Mouse (Mus musculus): ENCODE results near the gene Mvb12a. TPM values are rescaled to one million over a fixed set of nuclear protein-coding genes. Genes with fewer than 3 reads are reported as not detected.

The Mvb12a gene
- total RNA-seq (2021): 10 to 100 TPM; 30.9 to 33.6 TPM

DNA sequence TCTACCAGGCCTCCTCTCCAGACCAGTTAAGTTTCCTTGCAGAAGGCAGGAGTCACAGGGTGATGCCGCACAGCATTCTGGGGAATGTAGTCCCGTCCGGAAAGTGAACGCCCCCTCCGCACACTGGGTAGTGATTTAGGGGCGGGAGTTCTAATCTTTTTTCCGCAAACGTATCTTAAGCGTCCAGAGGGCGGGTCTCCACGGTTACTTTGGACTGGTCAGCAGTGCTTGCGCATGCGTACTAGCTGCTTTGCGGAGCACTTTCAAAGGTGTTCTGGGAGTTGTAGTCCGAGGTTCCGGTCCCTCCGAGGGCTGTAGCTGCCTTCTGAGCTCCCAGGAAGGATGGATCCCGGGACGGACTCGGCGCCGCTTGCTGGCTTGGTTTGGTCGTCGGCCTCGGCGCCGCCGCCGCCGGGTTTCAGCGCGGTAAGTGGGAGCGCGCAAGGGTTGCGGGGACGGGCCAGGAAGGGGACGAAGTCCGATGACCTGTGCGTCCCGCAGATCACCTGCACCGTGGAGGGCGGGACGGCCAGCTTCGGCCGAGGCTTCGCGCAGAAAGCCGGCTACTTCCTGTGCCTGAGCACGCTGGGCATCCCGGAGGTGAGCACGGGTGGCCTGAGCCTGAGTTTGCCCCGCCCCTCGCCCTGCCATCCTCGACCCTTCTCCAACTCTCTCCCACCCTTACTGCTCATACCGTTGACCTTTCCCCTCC lies at the start of gene Mvb12a:
Gene Mvb12a, plus strand, starts transcription at position 291 of the 712 bp plus-strand sequence.
- peak; percentile 77 to 81 for DNase-seq (ENCODE audit: extremely low spot score in 1 of 2, low spot score in 1 of 2)

DNA sequence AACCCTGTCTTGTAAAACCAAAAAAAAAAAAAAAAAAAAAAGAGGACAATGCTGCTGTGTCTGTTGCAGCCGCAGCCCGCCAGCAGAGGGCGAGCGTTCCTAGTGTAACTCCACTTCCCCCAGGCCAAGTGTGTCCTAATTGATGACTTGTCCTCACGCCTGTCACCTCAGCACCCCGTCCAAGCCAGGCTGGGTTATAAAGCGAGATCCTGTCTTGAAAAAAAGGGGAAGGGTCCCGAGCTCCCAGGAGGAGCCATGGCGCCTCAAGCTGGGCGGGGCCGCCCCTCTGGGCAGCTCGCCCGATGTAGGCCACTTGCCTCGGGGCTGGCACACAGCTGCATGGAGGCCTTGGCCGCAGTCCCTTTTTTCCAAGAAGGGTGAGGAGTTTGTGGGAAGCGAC lies 47.7 kb upstream of the Mvb12a start:
- peak; percentile 68 to 82 for DNase-seq (ENCODE audit: extremely low spot score in 1 of 2, low spot score in 1 of 2)

DNA sequence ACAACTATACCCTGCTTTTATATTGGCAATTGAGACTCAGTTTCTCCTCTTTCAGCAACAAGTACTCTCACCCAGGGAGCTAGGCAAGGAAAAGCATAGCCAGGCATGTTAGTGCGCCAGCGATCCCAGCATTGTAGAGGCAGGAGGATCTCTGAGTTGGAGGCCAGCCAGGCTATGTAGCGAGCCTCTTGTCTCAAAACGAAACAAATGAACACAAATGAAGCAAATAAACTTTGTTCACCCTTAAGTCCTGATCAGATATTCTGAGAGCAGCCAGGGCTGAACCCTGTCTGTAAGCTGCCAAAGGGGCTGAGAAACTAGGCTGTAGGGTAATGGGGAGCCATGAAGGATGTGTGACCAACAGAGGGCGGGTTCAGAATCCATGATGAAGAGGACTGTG lies 46.9 kb upstream of the Mvb12a start:
- no peak for DNase-seq (ENCODE audit: extremely low spot score in 1 of 2, low spot score in 1 of 2)

DNA sequence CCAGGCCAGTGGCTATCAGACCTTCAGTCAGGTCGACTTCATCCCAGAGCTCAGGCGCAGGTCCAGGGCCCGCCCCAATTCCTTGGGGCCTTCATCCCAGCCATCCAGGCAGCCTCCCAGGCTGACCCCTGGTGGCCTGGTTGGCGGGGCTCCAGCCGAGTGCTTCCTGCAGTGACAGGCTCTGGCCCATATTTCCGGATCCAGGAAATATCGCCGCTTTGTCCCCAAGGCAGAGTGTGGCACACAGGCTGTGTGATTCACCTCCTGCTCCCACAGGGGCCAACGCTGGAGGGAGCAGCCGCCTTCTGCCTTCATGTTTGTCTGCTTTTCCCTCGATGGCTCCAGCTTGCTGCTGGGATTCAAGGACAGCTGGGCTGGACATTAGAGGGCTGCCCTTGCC lies 46.2 kb upstream of the Mvb12a start:
- no peak for DNase-seq (ENCODE audit: extremely low spot score in 1 of 2, low spot score in 1 of 2)

DNA sequence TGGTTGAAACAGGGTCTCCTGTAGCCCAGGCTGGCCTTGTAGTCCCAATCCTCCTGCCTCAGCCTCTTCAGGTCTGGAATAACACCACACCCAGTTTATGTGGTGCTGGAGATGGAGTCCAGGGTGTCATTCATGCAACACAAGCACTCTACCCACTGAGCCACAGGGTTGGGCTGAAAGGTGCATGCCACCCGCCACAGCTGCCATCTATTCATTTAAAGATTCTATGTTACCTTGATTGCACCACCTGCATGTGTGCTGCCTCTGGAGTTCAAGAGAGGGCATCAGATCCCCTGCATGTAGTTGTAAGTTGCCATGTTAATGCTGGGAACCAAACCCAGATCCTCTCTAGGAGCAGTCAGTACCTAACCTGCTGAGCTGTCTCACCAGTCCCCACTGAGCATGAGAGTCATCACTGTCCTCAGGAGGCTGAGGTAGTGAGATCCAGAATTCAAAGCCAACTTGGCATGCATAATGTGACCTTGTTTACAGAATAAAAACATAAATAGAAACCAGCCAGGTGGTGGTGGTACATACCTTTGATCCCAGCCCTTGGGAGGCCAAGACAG lies 45.6 kb upstream of the Mvb12a start:
- no peak for DNase-seq (ENCODE audit: extremely low spot score in 1 of 2, low spot score in 1 of 2)

DNA sequence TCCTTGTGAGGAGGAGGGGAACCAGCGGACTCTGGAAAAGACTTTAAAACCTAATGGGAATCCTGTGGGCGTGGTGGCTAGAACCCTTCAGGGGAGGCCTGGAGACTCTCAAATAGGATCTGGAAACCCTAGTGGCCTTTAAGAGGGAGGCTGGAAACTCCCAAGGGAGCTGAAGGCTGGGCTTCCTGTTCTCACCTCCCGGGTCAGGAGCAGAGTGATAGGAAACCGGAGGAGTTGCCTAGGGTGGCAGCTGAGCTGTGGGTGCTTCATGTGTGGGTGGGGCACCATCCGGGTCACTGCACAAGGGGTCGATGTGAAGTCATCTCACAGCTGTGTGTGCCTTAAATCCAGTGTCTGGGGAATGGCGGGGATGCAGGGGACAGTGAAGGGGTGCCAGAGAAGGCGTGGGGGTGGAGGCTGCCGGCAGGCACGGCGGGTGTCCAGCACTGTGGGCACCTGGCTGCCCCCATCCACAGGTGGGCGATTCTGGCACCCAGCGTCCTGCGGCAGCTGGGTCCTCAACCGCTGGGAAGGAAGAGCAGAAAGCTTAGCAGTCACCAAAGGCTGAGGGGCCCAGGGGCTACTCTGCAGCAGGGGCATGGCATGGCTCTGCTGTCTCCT lies 44.7 kb upstream of the Mvb12a start:
- no peak for DNase-seq (ENCODE audit: extremely low spot score in 1 of 2, low spot score in 1 of 2)

DNA sequence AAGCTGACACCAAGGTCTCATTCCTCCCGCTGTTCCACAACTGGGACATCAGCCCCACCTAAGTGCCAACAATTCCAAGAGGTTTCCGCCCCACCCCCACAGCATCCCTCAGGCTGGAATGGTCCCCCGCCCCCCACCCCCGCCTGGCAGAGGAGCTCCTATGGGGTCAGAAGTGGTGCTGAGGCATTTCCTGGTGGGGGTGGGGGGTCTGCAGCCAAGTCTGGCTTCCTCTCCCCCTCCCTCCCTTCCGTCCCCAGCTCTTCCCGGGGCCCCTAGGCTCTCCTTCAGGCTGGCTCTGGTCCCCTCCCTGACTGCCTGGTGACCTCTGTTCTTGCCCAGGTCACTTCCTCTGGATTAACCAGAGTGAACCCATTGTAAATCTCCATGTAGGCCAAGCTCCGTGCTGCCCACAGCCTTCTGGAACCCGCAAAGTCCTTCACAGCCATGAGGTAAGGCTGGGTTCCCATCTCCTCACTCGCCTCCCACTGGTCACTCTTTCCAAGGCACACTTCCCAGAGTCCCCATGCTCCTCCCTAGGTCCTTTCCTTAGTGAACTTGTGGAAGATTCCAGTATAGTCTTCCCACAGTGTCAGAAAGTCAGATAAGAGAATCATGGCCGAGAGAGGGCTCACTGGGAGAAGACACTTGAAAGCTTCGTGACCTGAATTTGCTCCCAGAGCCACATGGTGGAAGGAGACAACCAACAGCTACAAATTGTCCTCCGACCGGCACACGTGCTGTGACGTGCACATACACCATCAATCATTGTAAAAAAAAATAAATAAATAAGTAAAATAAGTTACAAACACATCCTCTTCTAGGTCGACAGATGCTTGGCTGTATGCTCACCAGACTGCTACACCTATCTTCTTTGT lies 43.7 kb upstream of the Mvb12a start:
- no peak for DNase-seq (ENCODE audit: extremely low spot score in 1 of 2, low spot score in 1 of 2)

DNA sequence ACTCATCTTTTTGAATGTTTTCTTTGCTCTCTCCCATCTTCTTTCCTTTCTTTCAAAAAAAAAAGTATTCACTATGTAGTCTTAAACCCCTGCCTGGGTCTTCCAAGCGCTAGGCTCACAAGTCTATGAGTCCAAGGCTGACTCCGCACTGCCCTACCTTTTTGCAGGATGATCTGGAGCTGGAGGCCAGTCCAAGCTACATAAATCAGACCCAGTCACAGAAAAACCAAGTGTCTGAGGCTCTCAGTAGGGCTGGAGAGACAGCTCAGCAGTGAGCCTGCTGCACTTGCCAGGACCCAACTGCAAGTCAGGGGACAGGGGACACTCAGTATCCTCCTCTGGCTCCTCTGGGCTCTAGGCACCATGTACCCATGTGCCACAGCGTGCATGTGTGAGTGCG lies 38.4 kb upstream of the Mvb12a start:
- no peak for DNase-seq (ENCODE audit: extremely low spot score in 1 of 2, low spot score in 1 of 2)

DNA sequence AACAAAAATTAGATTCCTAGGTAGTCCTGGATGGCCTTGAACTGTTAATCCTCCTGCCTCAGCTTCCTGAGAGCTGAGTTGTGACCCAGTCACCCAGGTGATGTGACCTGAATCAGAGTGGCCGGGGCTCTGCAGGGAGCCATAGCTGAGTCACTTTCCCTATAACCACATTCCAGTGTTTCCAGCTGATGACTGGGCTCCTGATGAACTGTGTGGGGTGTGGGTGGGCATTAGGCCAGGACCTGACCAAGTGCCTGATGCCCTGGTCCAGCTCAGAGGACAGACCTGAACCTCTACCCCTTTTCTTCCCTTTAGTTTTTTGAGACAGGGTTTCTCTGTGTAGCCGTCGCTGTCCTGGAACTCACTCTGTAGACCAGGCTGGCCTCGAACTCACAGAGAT lies 37.4 kb upstream of the Mvb12a start:
- DNase-seq (ENCODE audit: extremely low spot score in 1 of 2, low spot score in 1 of 2): no peak

DNA sequence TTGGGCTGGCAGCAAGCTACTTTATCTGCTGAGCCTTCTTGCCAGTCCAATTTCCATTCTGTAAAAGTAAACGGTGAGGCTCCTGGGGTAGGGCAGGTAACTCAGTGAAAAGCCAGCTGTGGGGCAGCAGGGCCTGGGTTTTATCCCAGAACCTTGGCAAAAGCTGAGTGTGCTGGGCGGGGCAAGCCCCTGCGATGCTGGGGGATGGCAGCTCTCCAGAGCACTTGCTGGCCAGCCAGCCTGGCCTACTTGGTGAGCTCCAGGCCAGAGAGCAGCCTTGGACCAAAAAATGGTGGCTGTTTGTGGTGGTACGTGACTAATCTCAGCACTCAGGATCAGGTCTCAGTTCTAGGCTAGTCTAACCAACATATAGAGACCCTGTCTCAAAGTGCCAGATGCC lies 36.7 kb upstream of the Mvb12a start:
- DNase-seq (ENCODE audit: extremely low spot score in 1 of 2, low spot score in 1 of 2): no peak

DNA sequence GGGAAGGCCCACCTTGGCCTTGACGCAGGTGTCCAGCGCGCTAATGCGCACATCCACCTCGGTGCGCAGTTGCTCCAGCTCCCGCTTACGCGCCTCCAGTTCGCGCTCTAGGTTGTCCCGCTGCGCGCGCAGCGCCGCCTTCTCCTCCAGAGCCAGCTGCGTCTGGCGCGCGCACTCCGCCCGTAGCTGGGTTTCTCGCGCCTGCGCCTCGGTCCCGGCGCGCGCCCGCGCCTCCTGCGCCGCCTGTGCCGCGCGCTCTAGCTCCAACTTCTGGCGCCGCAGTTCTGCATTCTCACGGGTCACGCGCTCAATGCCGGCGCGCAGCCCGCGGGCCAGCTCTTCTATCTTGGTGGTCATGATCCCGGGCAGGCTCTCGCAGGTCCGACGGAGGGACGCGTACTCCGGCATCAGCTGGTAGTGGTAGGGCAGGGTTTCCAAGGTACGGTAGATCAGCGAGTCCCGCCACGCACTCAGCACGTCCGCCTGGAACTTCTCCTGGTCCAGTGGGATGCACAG lies 35.1 kb upstream of the Mvb12a start:
- peak; percentile 63 to 65 for DNase-seq (ENCODE audit: extremely low spot score in 1 of 2, low spot score in 1 of 2)

DNA sequence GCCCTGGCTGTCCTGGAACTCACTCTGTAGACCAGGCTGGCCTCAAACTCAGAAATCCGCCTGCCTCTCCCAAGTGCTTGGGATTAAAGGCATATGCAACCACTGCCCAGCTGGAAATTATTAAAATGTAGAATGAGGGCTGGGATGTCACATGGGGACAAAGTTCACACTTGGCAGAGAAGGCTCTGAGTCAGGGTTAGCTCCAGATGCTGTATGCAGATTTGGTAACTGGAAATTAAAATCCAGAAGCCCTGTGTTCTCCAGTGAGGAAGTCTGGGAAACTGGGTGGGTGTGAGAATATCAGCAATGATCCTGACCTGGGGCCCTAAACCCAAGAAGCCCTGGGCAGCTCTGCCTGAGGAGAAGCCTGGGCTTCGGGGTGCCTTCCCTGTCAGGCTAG lies 33.4 kb upstream of the Mvb12a start:
- DNase-seq (ENCODE audit: extremely low spot score in 1 of 2, low spot score in 1 of 2): no peak

DNA sequence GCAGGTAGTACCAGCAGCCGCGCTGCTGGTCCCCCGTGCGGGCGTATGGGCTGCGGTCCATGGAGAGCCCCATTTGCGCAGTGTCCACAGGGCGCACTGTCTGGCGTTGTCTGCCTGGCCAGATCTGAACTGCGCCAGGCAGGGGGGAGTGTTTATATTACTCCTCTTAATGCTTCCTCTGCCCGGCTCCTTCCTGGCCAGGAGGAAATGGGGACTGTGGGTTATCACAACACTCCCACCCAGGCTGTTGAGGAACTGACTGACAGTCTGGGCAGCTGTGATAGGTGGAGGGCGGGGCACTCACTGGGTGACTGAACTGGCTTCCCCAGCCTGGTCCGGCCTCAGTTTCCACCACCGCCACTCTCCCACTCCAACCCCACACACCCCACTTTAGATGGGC lies 31.1 kb upstream of the Mvb12a start, which contains the start of gene Plvap:
Gene Plvap, minus strand, starts transcription at position 109 of the 400 bp plus-strand sequence.
- no peak for DNase-seq (ENCODE audit: extremely low spot score in 1 of 2, low spot score in 1 of 2)

DNA sequence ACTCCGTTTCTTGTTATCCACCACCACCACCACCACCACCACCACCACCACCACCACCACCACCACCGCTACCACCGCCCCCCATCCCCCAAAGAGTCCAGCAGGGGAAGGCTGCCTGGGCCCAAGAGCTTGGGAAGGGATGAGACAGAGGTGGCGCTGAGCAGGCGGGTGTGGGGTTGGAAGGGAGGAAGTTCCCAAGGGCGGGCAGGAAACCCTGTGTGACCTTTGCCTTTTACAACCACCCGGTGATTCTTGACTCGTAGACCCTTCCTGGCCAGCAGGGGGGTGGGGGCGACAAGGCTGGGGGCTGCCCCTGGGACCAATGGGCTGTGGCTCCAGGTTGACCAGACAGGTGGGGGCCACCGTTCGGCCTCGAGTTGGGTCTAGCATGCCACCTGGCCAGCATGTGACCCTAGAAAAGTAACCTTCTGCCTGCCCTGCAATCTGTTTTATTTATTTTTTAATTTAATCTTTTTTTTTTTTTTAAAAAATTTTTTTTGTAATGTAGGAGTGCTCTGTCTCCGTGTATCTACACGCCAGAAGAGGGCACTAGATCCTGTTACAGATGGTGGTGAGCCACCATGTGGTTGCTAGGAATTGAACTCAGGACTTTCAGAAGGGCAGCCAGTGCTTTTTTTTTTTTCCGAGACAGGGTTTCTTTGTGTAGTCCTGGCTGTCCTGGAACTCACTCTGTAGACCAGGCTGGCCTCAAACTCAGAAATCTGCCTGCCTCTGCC lies 29.5 kb upstream of the Mvb12a start:
- no peak for DNase-seq (ENCODE audit: extremely low spot score in 1 of 2, low spot score in 1 of 2)

DNA sequence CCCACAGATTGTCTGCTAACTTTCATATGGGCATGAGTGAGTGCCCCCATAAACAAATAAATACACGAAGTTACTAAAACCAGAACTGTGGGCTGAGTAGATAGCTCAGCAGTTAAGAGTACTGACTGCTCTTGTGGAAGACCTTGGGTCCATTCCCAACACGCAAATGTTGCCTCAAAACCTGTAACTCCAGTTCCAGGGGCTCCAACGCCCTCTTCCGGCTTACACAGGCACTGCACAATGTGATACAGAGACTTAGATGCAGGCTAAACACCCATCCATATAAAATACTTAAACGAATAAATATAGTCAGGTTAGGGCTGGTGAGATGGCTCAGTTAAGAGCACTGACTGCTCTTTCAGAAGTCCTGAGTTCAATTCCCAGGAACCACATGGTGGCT lies 27.7 kb upstream of the Mvb12a start:
- DNase-seq (ENCODE audit: extremely low spot score in 1 of 2, low spot score in 1 of 2): no peak

DNA sequence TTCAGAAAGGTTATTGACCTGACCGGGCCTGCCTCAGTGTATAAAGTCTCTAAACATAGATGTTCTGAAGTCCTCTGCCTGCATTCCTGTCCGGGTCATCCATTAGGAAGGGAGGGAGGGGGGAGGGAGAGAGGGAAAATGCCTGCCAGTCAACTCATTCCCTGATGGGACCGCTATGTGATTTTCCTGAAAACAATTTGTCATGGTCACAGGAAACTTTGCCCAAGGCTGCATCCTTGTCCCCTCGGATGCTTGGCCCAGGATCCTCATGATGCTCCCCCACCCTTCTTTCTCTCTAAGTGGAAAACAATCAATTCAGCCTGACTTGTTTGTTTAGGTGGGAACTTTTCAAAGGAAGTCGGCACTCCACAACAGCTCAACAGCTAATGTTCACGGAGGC lies 25.9 kb upstream of the Mvb12a start:
- DNase-seq (ENCODE audit: extremely low spot score in 1 of 2, low spot score in 1 of 2): no peak

DNA sequence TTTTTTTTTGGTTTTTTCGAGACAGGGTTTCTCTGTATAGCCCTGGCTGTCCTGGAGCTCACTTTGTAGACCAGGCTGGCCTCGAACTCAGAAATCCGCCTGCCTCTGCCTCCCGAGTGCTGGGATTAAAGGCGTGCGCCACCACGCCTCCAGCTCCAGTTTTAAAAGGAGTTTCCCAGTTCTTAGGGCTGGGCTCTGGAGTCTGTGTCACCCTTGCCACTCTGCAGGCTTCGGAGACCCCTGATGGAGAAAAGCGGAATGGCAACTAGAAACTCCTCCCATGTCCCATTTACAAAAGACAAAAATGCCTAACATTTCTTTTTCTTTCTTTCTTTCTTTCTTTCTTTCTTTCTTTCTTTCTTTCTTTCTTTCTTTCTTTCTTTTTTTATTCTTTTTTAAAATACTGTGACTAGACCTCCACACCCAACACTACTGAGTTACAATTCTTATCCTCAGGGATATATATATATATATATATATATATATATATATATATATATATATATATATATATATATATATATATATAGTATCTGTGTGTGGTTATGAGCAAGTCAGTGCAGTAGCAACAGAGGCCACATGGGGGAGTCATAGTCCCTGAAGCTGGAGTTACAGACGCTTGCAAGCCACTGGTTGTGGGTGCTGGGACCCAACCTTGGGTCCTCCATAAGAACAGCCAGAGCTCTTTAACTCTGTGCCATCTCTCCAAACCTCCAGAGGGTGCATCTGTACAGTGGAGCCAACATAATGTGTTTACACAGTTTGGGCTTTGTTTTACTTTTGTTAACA lies 23.5 kb upstream of the Mvb12a start:
- peak in 1 of 2 experiments; percentile 65 for DNase-seq (ENCODE audit: extremely low spot score in 1 of 2, low spot score in 1 of 2)

DNA sequence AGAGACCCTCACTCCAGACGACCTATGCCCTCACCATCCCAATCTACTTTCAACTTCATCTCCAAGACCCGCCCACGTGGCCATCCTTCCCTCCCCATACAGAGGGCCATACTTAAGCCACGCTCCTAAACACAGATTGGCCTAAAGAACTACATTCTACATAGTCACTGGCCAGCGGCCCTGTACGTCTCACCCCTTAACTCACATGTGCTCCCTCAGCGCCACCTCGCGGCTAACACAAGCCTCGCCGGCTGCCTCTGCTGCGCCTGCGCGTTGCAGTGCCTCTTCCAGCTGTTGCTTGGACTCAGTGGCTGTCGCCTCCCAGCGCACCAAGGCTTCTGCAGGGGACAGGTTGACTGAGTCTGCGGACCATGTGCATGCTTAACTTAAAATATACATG lies 21.1 kb upstream of the Mvb12a start:
- peak; percentile 74 to 93 for DNase-seq (ENCODE audit: extremely low spot score in 1 of 2, low spot score in 1 of 2)
